Mouse (Mus musculus): Measurements from ENCODE around the gene Scfd1. TPM values are rescaled to one million over a fixed set of nuclear protein-coding genes. Genes with fewer than 3 reads are reported as not detected.

The Scfd1 gene
- 33.8 and 46.3 TPM in 2 replicates for total RNA-seq (2014; rRNA removed)
- polyA plus RNA-seq (2015; fragmentation: Nextera tagmentation; extraction: Ambion mirVana): 65.8 and 70.0 TPM in 2 replicates

DNA sequence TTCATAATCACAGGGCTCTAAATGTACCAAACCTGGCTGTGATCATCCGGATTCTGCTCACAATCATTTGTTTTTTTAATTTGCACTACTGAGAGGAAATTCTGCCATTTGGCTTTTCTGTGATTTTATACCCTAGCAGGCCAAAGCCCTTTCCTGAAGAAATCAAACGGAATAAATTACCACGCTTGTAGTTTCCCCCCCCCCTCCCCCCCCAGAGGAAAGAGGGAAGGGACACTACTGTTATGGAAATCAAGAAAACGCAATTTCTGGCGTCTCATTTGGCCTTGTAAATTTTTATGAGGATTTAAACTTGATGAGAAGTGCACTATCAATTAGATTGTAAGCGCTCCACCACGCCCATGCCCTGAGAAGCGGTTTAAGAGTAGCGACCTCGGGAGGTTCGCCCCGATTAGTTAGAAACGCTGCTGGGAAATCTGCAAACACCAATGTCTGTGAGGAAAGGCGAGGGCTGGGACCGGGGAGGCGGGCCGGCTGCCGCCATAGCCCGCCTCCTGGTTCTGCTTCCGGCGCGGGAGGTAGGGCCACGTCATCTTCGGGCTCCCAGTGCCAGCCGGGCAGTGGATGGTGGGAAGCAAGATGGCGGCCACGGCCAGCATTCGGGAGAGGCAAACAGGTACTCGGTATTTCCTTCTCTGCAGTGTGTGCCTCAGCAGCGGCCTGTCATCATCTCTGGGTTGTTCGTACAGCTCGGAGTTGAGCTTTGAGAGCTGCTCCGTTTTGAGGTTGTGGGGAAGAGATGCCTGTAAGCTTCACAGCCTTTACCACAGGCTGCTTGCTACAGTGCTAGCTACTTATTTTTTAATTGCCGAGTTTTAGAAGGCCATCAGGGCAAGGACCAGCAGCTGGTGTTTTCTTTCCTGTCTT is at the start of gene Scfd1:
Gene Scfd1 (plus strand): TSS at position 508 of the 885 bp plus-strand sequence.
- Histone ChIP-seq H3K27me3 (ENCODE audit: insufficient read depth, low read length) (no peaks in the 10 kb centered on the region), H3K27ac (ENCODE audit: low read depth, low read length) (peak within 1 kb of the TSS; percentile 80), H3K36me3 (ENCODE audit: insufficient read depth, low read length) (peaks cover 9% of the 10 kb centered on the region; the same call in 1 of the 2 replicates), H3K4me1 (ENCODE audit: insufficient read depth, low read length) (no peaks in the 10 kb centered on the region), H3K9ac (replicated peaks; ENCODE audit: low read length, poor library complexity, severe bottlenecking) (peak within 1 kb of the TSS; percentile 79), H3K4me3 (ENCODE audit: low read depth, low read length) (peak within 1 kb of the TSS; percentile 58), H3K4me2 (ENCODE audit: low read depth, low read length, poor library complexity, severe bottlenecking) (peak within 1 kb of the TSS; percentile 51), H3K9me3 (ENCODE audit: low read length) (no peaks in the 10 kb centered on the region)
- under 1% methylated on average over 34 of the region's 34 CpGs for WGBS
- DNase-seq (ENCODE audit: low spot score): peak; percentile 98
- TF ChIP-seq CTCF (IDR thresholded peaks at IDR 0.05): no peak; the same call in 1 of the 2 replicates
- peak; percentile 100 for ATAC-seq (ENCODE audit: low FRiP score)

- H3K9ac ChIP-seq (replicated peaks; ENCODE audit: low read length, poor library complexity, severe bottlenecking): no peak overlapping the region
- H3K27me3 ChIP-seq (ENCODE audit: insufficient read depth, low read length): no peaks in the 10 kb centered on the region
- no peak for DNase-seq (ENCODE audit: low spot score)
- no peaks in the 10 kb centered on the region for H3K36me3 ChIP-seq (ENCODE audit: insufficient read depth, low read length)
- ATAC-seq (ENCODE audit: low FRiP score): no peak
- WGBS: 96% methylated on average over 1 of the region's 1 CpGs
- no peaks in the 10 kb centered on the region for H3K4me1 ChIP-seq (ENCODE audit: insufficient read depth, low read length)
- no peak overlapping the region for H3K4me2 ChIP-seq (ENCODE audit: low read depth, low read length, poor library complexity, severe bottlenecking)
- no peak overlapping the region for H3K4me3 ChIP-seq (ENCODE audit: low read depth, low read length)
- no peak overlapping the region for H3K27ac ChIP-seq (ENCODE audit: low read depth, low read length)
- no peak for TF ChIP-seq CTCF (IDR thresholded peaks at IDR 0.05)
- no peaks in the 10 kb centered on the region for H3K9me3 ChIP-seq (ENCODE audit: low read length)
Observed at GRCm38 (mm10) chr12:51337014-51337413, 40.3 kb upstream of the Scfd1 start.

DNA sequence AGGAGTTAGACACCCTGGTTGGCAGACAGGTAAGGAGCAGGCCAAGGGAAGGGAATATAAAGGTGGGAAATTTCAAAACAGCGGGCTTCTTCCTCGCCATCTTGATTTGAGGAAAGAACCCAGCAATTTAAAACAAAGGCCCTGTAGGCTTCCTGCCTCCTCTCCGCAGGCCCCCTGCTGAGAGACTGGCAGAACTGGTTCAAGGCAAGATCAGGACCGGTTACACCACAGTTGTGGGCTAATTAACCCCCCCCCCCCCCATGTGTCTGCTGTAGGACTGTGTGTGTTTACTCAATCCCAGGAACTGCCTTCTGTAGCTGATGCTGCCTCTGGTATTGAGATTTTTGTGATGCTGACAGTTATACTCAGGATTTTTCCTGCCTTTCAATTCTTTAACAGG is 31.2 kb upstream of the Scfd1 start:
- no peak for DNase-seq (ENCODE audit: low spot score)
- no peak overlapping the region for H3K27ac ChIP-seq (ENCODE audit: low read depth, low read length)
- TF ChIP-seq CTCF (IDR thresholded peaks at IDR 0.05): no peak
- no peak overlapping the region for H3K9ac ChIP-seq (replicated peaks; ENCODE audit: low read length, poor library complexity, severe bottlenecking)
- no peaks in the 10 kb centered on the region for H3K36me3 ChIP-seq (ENCODE audit: insufficient read depth, low read length)
- no peak overlapping the region for H3K4me3 ChIP-seq (ENCODE audit: low read depth, low read length)
- no peak overlapping the region for H3K4me2 ChIP-seq (ENCODE audit: low read depth, low read length, poor library complexity, severe bottlenecking)
- H3K27me3 ChIP-seq (ENCODE audit: insufficient read depth, low read length): no peaks in the 10 kb centered on the region
- no peaks in the 10 kb centered on the region for H3K9me3 ChIP-seq (ENCODE audit: low read length)
- 0 out of 2 replicates have a peak, but pooled peaks cover 3% of the 10 kb centered on the region for H3K4me1 ChIP-seq (ENCODE audit: insufficient read depth, low read length)
- 29% methylated on average over 4 of the region's 4 CpGs for WGBS
- no peak for ATAC-seq (ENCODE audit: low FRiP score)

- no peak for TF ChIP-seq CTCF (IDR thresholded peaks at IDR 0.05)
- Histone ChIP-seq H3K27me3 (ENCODE audit: insufficient read depth, low read length) (no peaks in the 10 kb centered on the region), H3K4me3 (ENCODE audit: low read depth, low read length) (peak within 1 kb of the TSS; percentile 89), H3K36me3 (ENCODE audit: insufficient read depth, low read length) (0 out of 2 replicates have a peak, but pooled peaks cover 3% of the 10 kb centered on the region), H3K27ac (ENCODE audit: low read depth, low read length) (peak within 1 kb of the TSS; percentile 68), H3K9ac (replicated peaks; ENCODE audit: low read length, poor library complexity, severe bottlenecking) (peak within 1 kb of the TSS; percentile 83), H3K9me3 (ENCODE audit: low read length) (no peaks in the 10 kb centered on the region), H3K4me2 (ENCODE audit: low read depth, low read length, poor library complexity, severe bottlenecking) (peak within 1 kb of the TSS; percentile 48), H3K4me1 (ENCODE audit: insufficient read depth, low read length) (0 out of 2 replicates have a peak, but pooled peaks cover 3% of the 10 kb centered on the region)
- DNase-seq (ENCODE audit: low spot score): peak; percentile 94
- peak; percentile 97 for ATAC-seq (ENCODE audit: low FRiP score)
- under 1% methylated on average over 70 of the region's 70 CpGs for WGBS
Observed at GRCm38 (mm10) chr12:51347988-51348697, 29.2 kb upstream of the Scfd1 start, which contains the start of gene G2e3. TSS of gene G2e3 (plus strand) at chr12:51348061.

- H3K4me2 ChIP-seq (ENCODE audit: low read depth, low read length, poor library complexity, severe bottlenecking): peak overlapping the region; percentile 48
- H3K36me3 ChIP-seq (ENCODE audit: insufficient read depth, low read length): 0 out of 2 replicates have a peak, but pooled peaks cover 7% of the 10 kb centered on the region
- no peak for TF ChIP-seq CTCF (IDR thresholded peaks at IDR 0.05)
- H3K9ac ChIP-seq (replicated peaks; ENCODE audit: low read length, poor library complexity, severe bottlenecking): peak overlapping the region; percentile 83
- H3K4me3 ChIP-seq (ENCODE audit: low read depth, low read length): peak overlapping the region; percentile 89
- ATAC-seq (ENCODE audit: low FRiP score) (peak; percentile 32; the same call in 1 of the 2 replicates), DNase-seq (ENCODE audit: low spot score) (no peak)
- H3K9me3 ChIP-seq (ENCODE audit: low read length): no peaks in the 10 kb centered on the region
- H3K27ac ChIP-seq (ENCODE audit: low read depth, low read length): peak overlapping the region; percentile 68
- no peaks in the 10 kb centered on the region for H3K27me3 ChIP-seq (ENCODE audit: insufficient read depth, low read length)
- 0 out of 2 replicates have a peak, but pooled peaks cover 3% of the 10 kb centered on the region for H3K4me1 ChIP-seq (ENCODE audit: insufficient read depth, low read length)
- WGBS: 1% methylated on average over 10 of the region's 10 CpGs
Observed at GRCm38 (mm10) chr12:51348698-51348998, 28.7 kb upstream of the Scfd1 start.

All from midbrain, postnatal 0 days (tissue).